16 mouse cellular contexts compared by ENCODE assay signal in genomic region chr19:34299229-34299628, GRCm38 (mm10). TPM values are rescaled to one million over a fixed set of nuclear protein-coding genes. Genes with fewer than 3 reads are reported as not detected.
"Had no signal": no experiment of that assay in that cellular context is flagged by ENCODE, and none has a peak within 500 bp of the region (broad histone marks: within the 10 kb centered on the region; RNA-seq: fewer than 3 reads in every experiment).

No protein-coding gene starts in this region.

- H3K4me1 ChIP-seq: kidney, embryonic 15.5 days; limb, embryonic 10.5 days; liver, embryonic 15.5 days; midbrain, embryonic 13.5 days; neural tube, embryonic 12.5 days; stomach, embryonic 15.5 days had no signal

- ATAC-seq: lung, postnatal 0 days; midbrain, embryonic 13.5 days had no signal

- H3K9ac ChIP-seq: kidney, embryonic 15.5 days; liver, embryonic 15.5 days; midbrain, embryonic 13.5 days; neural tube, embryonic 12.5 days; stomach, embryonic 15.5 days had no signal

- DNase-seq: kidney, adult 2 months; kidney, postnatal 14 days; lung, adult 2 months; lung, postnatal 36 days; right cerebral cortex, postnatal 14 days; thymus, adult 2 months had no signal

- H3K36me3 ChIP-seq: kidney, embryonic 15.5 days; limb, embryonic 10.5 days; liver, embryonic 15.5 days; midbrain, embryonic 13.5 days; neural tube, embryonic 12.5 days; stomach, embryonic 15.5 days had no signal

- H3K27me3 ChIP-seq: kidney, embryonic 15.5 days; liver, embryonic 15.5 days; midbrain, embryonic 13.5 days; neural tube, embryonic 12.5 days; stomach, embryonic 15.5 days had no signal

- H3K4me3 ChIP-seq: kidney, embryonic 15.5 days; limb, embryonic 10.5 days; liver, embryonic 15.5 days; midbrain, embryonic 13.5 days; myocyte; neural tube, embryonic 12.5 days; stomach, embryonic 15.5 days had no signal

- H3K27ac ChIP-seq: kidney, embryonic 15.5 days; limb, embryonic 10.5 days; liver, embryonic 15.5 days; midbrain, embryonic 13.5 days; neural tube, embryonic 12.5 days; stomach, embryonic 15.5 days had no signal

- H3K4me2 ChIP-seq: kidney, embryonic 15.5 days; liver, embryonic 11.5 days; liver, embryonic 15.5 days; midbrain, embryonic 13.5 days; neural tube, embryonic 12.5 days; stomach, embryonic 15.5 days had no signal

- H3K9me3 ChIP-seq: kidney, embryonic 15.5 days; limb, embryonic 10.5 days; liver, embryonic 15.5 days; midbrain, embryonic 13.5 days; neural tube, embryonic 12.5 days; stomach, embryonic 15.5 days had no signal

RNA-seq across cellular contexts. Expression of gene Fas, which starts 8.8 kb away (rescaled TPM):
- polyA plus RNA-seq: testis, adult 2 months had no signal
